Mouse (Mus musculus): ENCODE results near the gene Ifnab.

GRCm38 (mm10) chr4:88653644-88654043, 37.5 kb downstream of the Ifnab start:
- TF ChIP-seq CTCF (IDR thresholded peaks at IDR 0.05; ENCODE audit: low read depth, low read length): no peak
- no peak for TF ChIP-seq POLR2A (IDR thresholded peaks at IDR 0.05; ENCODE audit: borderline replicate concordance, low read depth, low read length)
